Mouse (Mus musculus) CH12.LX (cell line): ENCODE results near the gene Mgat5b.

Experiments
- BHLHE40 ChIP-seq: IDR thresholded peaks from 2 replicates; pipeline ENCODE4 v1.6.1; 2011; ENCODE audit warnings: mild to moderate bottlenecking, low read depth, low read length, improper control_type of control experiment
- CTCF ChIP-seq, 2 experiments: IDR thresholded peaks in 1 of 2; conservative IDR thresholded peaks in 1 of 2; 2 replicates each; pipeline ENCODE4 v1.5.1; 2011 to 2012; ENCODE audit warnings: low read depth in 2 of 2, low read length in 2 of 2, improper control_type of control experiment in 1 of 2, inconsistent platforms in 1 of 2, mild to moderate bottlenecking in 1 of 2, moderate library complexity in 1 of 2
- HCFC1 ChIP-seq: IDR thresholded peaks from 2 replicates; pipeline ENCODE4 v1.6.1; 2012; ENCODE audit warnings: low read depth, mild to moderate bottlenecking, inconsistent platforms, low read length, improper control_type of control experiment
- IRF4 ChIP-seq: IDR thresholded peaks from 2 replicates; pipeline ENCODE4 v1.6.1; 2014; ENCODE audit warnings: low read depth, mild to moderate bottlenecking, inconsistent platforms, low read length, improper control_type of control experiment
- JUND ChIP-seq: conservative IDR thresholded peaks from 2 replicates; pipeline ENCODE4 v1.6.1; 2011; ENCODE audit warnings: low read depth, low read length, improper control_type of control experiment
- KAT2A ChIP-seq: IDR thresholded peaks from 2 replicates; pipeline ENCODE4 v1.6.1; 2012; ENCODE audit warnings: low read length, improper control_type of control experiment, inconsistent platforms; ENCODE audit not compliant: insufficient replicate concordance
- MXI1 ChIP-seq: IDR thresholded peaks from 2 replicates; pipeline ENCODE4 v1.6.1; 2011; ENCODE audit warnings: mild to moderate bottlenecking, low read depth, low read length, improper control_type of control experiment
- MYC ChIP-seq: IDR thresholded peaks from 2 replicates; pipeline ENCODE4 v1.6.1; 2011; ENCODE audit warnings: low read depth, mild to moderate bottlenecking, improper control_type of control experiment, low read length
- POLR2A ChIP-seq: IDR thresholded peaks from 2 replicates; pipeline ENCODE4 v1.6.1; 2011; ENCODE audit warnings: low read depth, mild to moderate bottlenecking, improper control_type of control experiment, low read length

GRCm38 (mm10) chr11:117035661-117036336, 117.1 kb downstream of the Mgat5b start:
- TF ChIP-seq BHLHE40 (no peak), POLR2A (no peak), MYC (no peak), KAT2A (no peak), HCFC1 (no peak), MXI1 (no peak), JUND (no peak), CTCF (conservative IDR thresholded peaks at IDR 0.05 in 1 of 2, IDR thresholded peaks at IDR 0.05 in 1 of 2; ENCODE audit: low read depth in 2 of 2, low read length in 2 of 2) (no peak), IRF4 (no peak)
